Mouse (Mus musculus) lung, postnatal 0 days (tissue): ENCODE measurements around the gene Ppp1r26. TPM values are rescaled to one million over a fixed set of nuclear protein-coding genes. Genes with fewer than 3 reads are reported as not detected.

Experiments
- ATAC-seq: fragments of 200-750 bp; cut with Nextera tagmentation; 2 replicates; pipeline ENCODE4 v1.8.0; 2017; ENCODE audit warnings: moderate library complexity
- DNase-seq: peaks from one replicate; pipeline ENCODE4 v3.0.0-alpha.2; 2016; ENCODE audit warnings: low spot score
- H3K27ac ChIP-seq: fragments of 300-500 bp; sonication (generic); 2 replicates; pipeline ENCODE4 v1.5.1; 2014; ENCODE audit warnings: antibody characterized with exemption, mild to moderate bottlenecking, low read length, mixed read lengths
- H3K27me3 ChIP-seq: fragments of 300-500 bp; sonication (generic); replicated peaks from 2 replicates; pipeline ENCODE4 v1.6.1; 2014; ENCODE audit warnings: low read length, mixed read lengths; ENCODE audit not compliant: insufficient read depth
- H3K36me3 ChIP-seq: fragments of 300-500 bp; sonication (generic); 2 replicates; pipeline ENCODE4 v1.6.1; 2014; ENCODE audit warnings: low read length, mixed read lengths; ENCODE audit not compliant: insufficient read depth
- H3K4me1 ChIP-seq: fragments of 300-500 bp; sonication (generic); 2 replicates; pipeline ENCODE4 v1.6.1; 2014; ENCODE audit warnings: antibody characterized with exemption, low read depth, low read length, mixed read lengths; ENCODE audit not compliant: insufficient read depth
- H3K4me2 ChIP-seq: fragments of 300-500 bp; sonication (generic); replicated peaks from 2 replicates; pipeline ENCODE4 v1.6.1; 2014; ENCODE audit warnings: low read depth, mild to moderate bottlenecking, low read length, moderate library complexity, mixed read lengths
- H3K4me3 ChIP-seq: fragments of 300-500 bp; sonication (generic); 2 replicates; pipeline ENCODE4 v1.5.1; 2014; ENCODE audit warnings: low read depth, low read length
- H3K9ac ChIP-seq: fragments of 300-500 bp; sonication (generic); replicated peaks from 2 replicates; pipeline ENCODE4 v1.6.1; 2014; ENCODE audit warnings: low read depth, mild to moderate bottlenecking
- H3K9me3 ChIP-seq: fragments of 300-500 bp; sonication (generic); 2 replicates; pipeline ENCODE4 v1.6.1; 2016; ENCODE audit warnings: low read length, mixed read lengths
- CTCF ChIP-seq: IDR thresholded peaks from 2 replicates; pipeline ENCODE4 v1.5.1; 2016; ENCODE audit warnings: antibody characterized with exemption, mild to moderate bottlenecking
- EP300 ChIP-seq: IDR thresholded peaks from 2 replicates; pipeline ENCODE4 v1.6.1; 2016; ENCODE audit warnings: antibody characterized with exemption, mild to moderate bottlenecking, control low read depth
- WGBS: fragments of 180-500 bp; shearing (Covaris S2); extraction: QIAGEN DNeasy Blood & Tissue Kit; methylation state at CpG from one replicate; pipeline ENCODE4 v1.1.7; 2014; 5-methylcytosine and 5-hydroxymethylcytosine counted together
- polyA plus RNA-seq: library from polyadenylated mRNA; unstranded; fragments of >200 nt; fragmentation: Nextera tagmentation; extraction: Ambion mirVana; gene quantifications from 2 replicates; pipeline ENCODE4 v1.2.1, GENCODE M21; 2015

Gene Ppp1r26
- polyA plus RNA-seq, 1 experiment from 2014 or later = 1.6 TPM

GRCm38 (mm10) chr2:28498431-28498830, 51.8 kb downstream of the Ppp1r26 start:
- DNase-seq (no peak), ATAC-seq (no peak)
- no peak overlapping the region for H3K27ac ChIP-seq
- no peaks in the 10 kb centered on the region for H3K36me3 ChIP-seq
- H3K9me3 ChIP-seq = no peaks in the 10 kb centered on the region
- no peak for TF ChIP-seq CTCF
- TF ChIP-seq EP300 = no peak
- no peaks in the 10 kb centered on the region for H3K27me3 ChIP-seq
- WGBS = 71% methylated on average over 4 of the region's 4 CpGs
- no peak overlapping the region for H3K4me2 ChIP-seq
- no peak overlapping the region for H3K4me3 ChIP-seq
- no peak overlapping the region for H3K9ac ChIP-seq
- H3K4me1 ChIP-seq = no peaks in the 10 kb centered on the region

- ATAC-seq = no peak
- Histone ChIP-seq H3K27ac (no peak overlapping the region), H3K27me3 (no peaks in the 10 kb centered on the region), H3K9ac (no peak overlapping the region), H3K36me3 (no peaks in the 10 kb centered on the region), H3K4me2 (no peak overlapping the region), H3K4me1 (no peaks in the 10 kb centered on the region), H3K9me3 (no peaks in the 10 kb centered on the region), H3K4me3 (no peak overlapping the region)
- TF ChIP-seq EP300 = no peak
- TF ChIP-seq CTCF = no peak
- DNase-seq = no peak
- WGBS = 67% methylated on average over 10 of the region's 10 CpGs
Observed at GRCm38 (mm10) chr2:28502987-28503386, 56.4 kb downstream of the Ppp1r26 start.

- H3K4me1 ChIP-seq = no peaks in the 10 kb centered on the region
- TF ChIP-seq EP300 = no peak
- no peak for TF ChIP-seq CTCF
- H3K4me3 ChIP-seq = no peak overlapping the region
- DNase-seq (no peak), ATAC-seq (no peak)
- H3K9me3 ChIP-seq = no peaks in the 10 kb centered on the region
- H3K4me2 ChIP-seq = no peak overlapping the region
- H3K27me3 ChIP-seq = no peaks in the 10 kb centered on the region
- H3K36me3 ChIP-seq = no peaks in the 10 kb centered on the region
- no peak overlapping the region for H3K9ac ChIP-seq
- no peak overlapping the region for H3K27ac ChIP-seq
- 87% methylated on average over 13 of the region's 13 CpGs for WGBS
Observed at GRCm38 (mm10) chr2:28504676-28505075, 58.1 kb downstream of the Ppp1r26 start.

Other genes with a start within 250 kb of the Ppp1r26 start
- 13.5 and 18.3 TPM in 2 replicates for gene 1700007K13Rik, start 19.5 kb downstream of the Ppp1r26 start, polyA plus RNA-seq
- gene Mrps2, start 21.3 kb downstream of the Ppp1r26 start, polyA plus RNA-seq = 20.8 and 21.8 TPM in 2 replicates
- gene Gbgt1, start 50.1 kb downstream of the Ppp1r26 start, polyA plus RNA-seq = 1.2 and 1.4 TPM in 2 replicates
- 5.8 and 6.1 TPM in 2 replicates for gene Gm10134, start 59.3 kb downstream of the Ppp1r26 start, polyA plus RNA-seq
- 24.4 and 29.1 TPM in 2 replicates for gene Ralgds, start 66.3 kb downstream of the Ppp1r26 start, polyA plus RNA-seq
- 0.46 TPM in 1 of 2 replicates, not detected in the other for gene Cel, start 116.6 kb downstream of the Ppp1r26 start, polyA plus RNA-seq
- gene Gtf3c5, start 137.0 kb downstream of the Ppp1r26 start, polyA plus RNA-seq = 15.8 and 18.9 TPM in 2 replicates
- 0.94 and 1.0 TPM in 2 replicates for gene Gfi1b, start 175.2 kb downstream of the Ppp1r26 start, polyA plus RNA-seq
- 7.3 and 8.7 TPM in 2 replicates for gene Tsc1, start 194.4 kb downstream of the Ppp1r26 start, polyA plus RNA-seq